Mouse (Mus musculus) kidney, embryonic 16.5 days (tissue): ENCODE measurements around the gene Surf4. TPM values are rescaled to one million over a fixed set of nuclear protein-coding genes. Genes with fewer than 3 reads are reported as not detected.
A peak's percentile ranks its signal among the peaks of the same experiment; 100 is the strongest.

ENCODE experiments used
- ATAC-seq: fragments of 200-750 bp; cut with Nextera tagmentation; 2 replicates; pipeline ENCODE4 v1.8.0; 2017; ENCODE audit warnings: moderate TSS enrichment; ENCODE audit not compliant: low FRiP score, low TSS enrichment
- H3K27ac ChIP-seq: fragments of 300-500 bp; sonication (generic); 2 replicates; pipeline ENCODE4 v1.5.1; 2014; ENCODE audit warnings: low read length
- H3K27me3 ChIP-seq: fragments of 300-500 bp; sonication (generic); 2 replicates; pipeline ENCODE4 v1.6.1; 2014; ENCODE audit warnings: low read length, control low read depth, mixed read lengths; ENCODE audit not compliant: insufficient read depth
- H3K36me3 ChIP-seq: fragments of 300-500 bp; sonication (generic); 2 replicates; pipeline ENCODE4 v1.6.1; 2014; ENCODE audit warnings: low read length, control low read depth, mixed read lengths; ENCODE audit not compliant: insufficient read depth
- H3K4me1 ChIP-seq: fragments of 300-500 bp; sonication (generic); 2 replicates; pipeline ENCODE4 v1.6.1; 2014; ENCODE audit warnings: low read length, control low read depth, mixed read lengths; ENCODE audit not compliant: insufficient read depth
- H3K4me2 ChIP-seq: fragments of 300-500 bp; sonication (generic); replicated peaks from 2 replicates; pipeline ENCODE4 v1.6.1; 2014; ENCODE audit warnings: low read depth, low read length
- H3K4me3 ChIP-seq: fragments of 300-500 bp; sonication (generic); 2 replicates; pipeline ENCODE4 v1.5.1; 2014; ENCODE audit warnings: mild to moderate bottlenecking, low read length
- H3K9ac ChIP-seq: fragments of 300-500 bp; sonication (generic); replicated peaks from 2 replicates; pipeline ENCODE4 v1.6.1; 2014; ENCODE audit warnings: low read length
- H3K9me3 ChIP-seq: fragments of 300-500 bp; sonication (generic); 2 replicates; pipeline ENCODE4 v1.6.1; 2016; ENCODE audit warnings: low read length, control low read depth
- WGBS: fragments of 180-500 bp; shearing (Covaris S2); extraction: QIAGEN DNeasy Blood & Tissue Kit; methylation state at CpG from one replicate; pipeline ENCODE4 v1.1.7; 2014; 5-methylcytosine and 5-hydroxymethylcytosine counted together
- polyA plus RNA-seq: library from polyadenylated mRNA; unstranded; fragments of >200 nt; fragmentation: Nextera tagmentation; extraction: Ambion mirVana; gene quantifications from 2 replicates; pipeline ENCODE4 v1.2.1, GENCODE M21; 2015

The Surf4 gene
- polyA plus RNA-seq, result 240 and 248 TPM in 2 replicates

DNA sequence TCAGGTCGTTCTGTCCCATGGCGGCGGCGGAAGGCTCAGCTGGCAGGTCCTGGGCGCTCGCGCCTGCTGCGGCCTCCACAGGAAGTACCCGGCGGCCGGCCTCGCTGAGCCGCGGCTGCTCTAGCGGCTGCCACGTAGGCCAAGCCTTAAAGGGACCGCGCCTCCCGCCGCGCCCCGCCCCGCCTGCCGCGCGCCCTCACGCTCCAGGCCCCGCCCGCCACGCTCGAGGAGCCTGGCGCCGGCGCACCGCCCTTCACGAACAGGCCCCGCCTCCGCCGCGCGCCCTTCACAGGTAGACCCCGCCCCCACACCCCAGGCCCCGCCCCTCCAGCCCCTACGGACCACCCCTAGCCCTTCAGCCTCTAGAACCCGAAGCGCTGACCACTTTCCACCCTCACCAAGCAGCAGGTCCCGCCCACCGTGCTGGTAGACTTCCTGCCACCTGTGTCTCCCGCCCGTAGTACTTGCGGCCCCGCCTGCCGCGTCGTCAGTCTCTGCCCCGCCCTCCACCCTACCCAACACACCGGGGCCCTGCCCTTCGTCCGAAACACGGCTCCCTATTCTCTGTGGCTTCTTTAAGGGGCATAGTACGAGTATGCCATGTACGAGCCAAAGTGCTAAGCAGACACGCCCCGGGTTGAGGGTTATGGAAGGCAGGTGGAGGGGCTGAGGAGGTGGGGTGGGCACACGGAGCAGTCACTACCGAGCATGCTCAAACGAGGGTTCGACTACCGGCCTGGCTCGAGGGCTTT lies at the start of gene Surf4, which contains the start of gene Stkld1:
Gene Surf4 (minus strand): TSS at position 625 of the 752 bp plus-strand sequence.
Gene Stkld1 (plus strand): TSS at position 744 of the 752 bp plus-strand sequence.
- Histone ChIP-seq H3K4me1 (peaks cover 20% of the 10 kb centered on the region), H3K4me3 (peak within 1 kb of the TSS; percentile 68), H3K36me3 (peaks cover 21% of the 10 kb centered on the region), H3K4me2 (peak within 1 kb of the TSS; percentile 75), H3K9me3 (no peaks in the 10 kb centered on the region), H3K27ac (peak within 1 kb of the TSS; percentile 93), H3K27me3 (no peaks in the 10 kb centered on the region), H3K9ac (peak within 1 kb of the TSS; percentile 99)
- WGBS, result under 1% methylated on average over 51 of the region's 70 CpGs
- ATAC-seq, result peak; percentile 96

DNA sequence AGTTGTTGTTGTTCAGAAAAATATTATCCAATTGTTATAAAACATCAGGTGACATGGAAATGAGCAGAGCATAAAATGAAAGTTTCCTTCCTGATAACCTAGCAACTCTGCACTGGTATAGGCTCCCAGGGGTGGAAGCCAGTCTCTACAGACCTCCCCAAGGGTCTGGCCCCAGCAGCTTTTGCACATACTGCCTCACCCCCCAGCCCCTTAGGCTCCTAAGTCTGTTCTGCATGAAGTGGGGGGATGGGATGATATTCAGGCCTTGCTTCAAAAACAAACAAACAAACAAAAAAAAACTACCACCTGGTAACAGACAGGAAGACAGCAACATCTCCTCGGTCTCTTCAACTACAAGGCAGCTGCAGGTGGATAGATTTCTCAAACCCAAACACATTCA lies 46.6 kb upstream of the Surf4 start:
- Histone ChIP-seq H3K4me2 (no peak overlapping the region), H3K27me3 (no peaks in the 10 kb centered on the region), H3K4me3 (no peak overlapping the region), H3K27ac (no peak overlapping the region), H3K9ac (no peak overlapping the region), H3K4me1 (no peaks in the 10 kb centered on the region), H3K9me3 (no peaks in the 10 kb centered on the region), H3K36me3 (no peaks in the 10 kb centered on the region)
- 75% methylated on average over 1 of the region's 1 CpGs for WGBS
- no peak for ATAC-seq

DNA sequence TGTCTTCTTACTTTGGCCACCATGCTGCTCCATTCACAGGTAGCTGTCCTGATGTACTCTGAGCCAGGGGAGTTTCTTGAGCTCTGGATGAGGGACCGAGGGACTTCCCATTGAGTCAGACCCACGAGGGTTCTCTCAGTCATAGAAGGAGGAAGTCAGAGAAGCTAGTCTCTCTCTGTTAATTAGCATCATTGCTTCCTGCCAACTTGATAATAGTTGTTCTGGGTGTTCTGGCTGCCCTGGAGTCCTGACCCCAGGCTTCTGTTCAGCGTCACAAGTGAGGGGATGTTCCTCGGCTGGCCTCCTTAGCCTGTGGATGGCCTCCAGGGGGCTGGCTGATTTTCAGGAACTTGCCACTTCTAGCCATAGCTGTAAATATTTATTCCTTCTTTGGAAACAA lies 40.2 kb upstream of the Surf4 start:
- no peaks in the 10 kb centered on the region for H3K36me3 ChIP-seq
- H3K4me1 ChIP-seq, result no peaks in the 10 kb centered on the region
- H3K9ac ChIP-seq, result no peak overlapping the region
- WGBS, result 38% methylated on average over 4 of the region's 4 CpGs
- H3K4me2 ChIP-seq, result no peak overlapping the region
- no peak for ATAC-seq
- no peak overlapping the region for H3K27ac ChIP-seq
- no peak overlapping the region for H3K4me3 ChIP-seq
- H3K27me3 ChIP-seq, result no peaks in the 10 kb centered on the region
- H3K9me3 ChIP-seq, result no peaks in the 10 kb centered on the region

DNA sequence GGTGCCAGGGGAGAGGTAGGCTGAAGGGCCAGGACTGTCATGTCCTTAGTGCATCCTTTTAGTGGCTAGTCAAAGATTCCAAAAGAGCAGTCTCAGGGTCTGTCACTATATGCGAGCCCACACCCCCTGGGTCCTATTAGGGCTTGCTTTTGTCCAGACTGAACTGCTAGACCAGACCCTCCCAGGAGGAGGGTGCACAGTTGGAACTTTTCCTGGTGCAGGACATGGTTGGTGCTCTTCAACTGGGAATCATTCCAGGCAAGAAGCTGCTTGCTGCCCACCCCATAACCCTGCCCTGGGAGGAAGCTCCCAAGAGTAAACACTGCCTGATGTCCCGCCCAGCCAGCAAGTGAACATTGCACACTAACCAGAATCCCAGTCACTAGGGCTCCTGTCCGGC lies 39.4 kb upstream of the Surf4 start, which contains the start of gene Adamts13:
Gene Adamts13 (plus strand): TSS at position 301 of the 400 bp plus-strand sequence.
- Histone ChIP-seq H3K4me3 (no peak within 1 kb of the TSS), H3K4me1 (no peaks in the 10 kb centered on the region), H3K27me3 (no peaks in the 10 kb centered on the region), H3K9me3 (no peaks in the 10 kb centered on the region), H3K27ac (no peak within 1 kb of the TSS), H3K4me2 (peak within 1 kb of the TSS; percentile 21; the same call in 1 of the 2 replicates), H3K36me3 (no peaks in the 10 kb centered on the region), H3K9ac (no peak within 1 kb of the TSS)
- no peak for ATAC-seq
- WGBS, result 77% methylated on average over 3 of the region's 3 CpGs

DNA sequence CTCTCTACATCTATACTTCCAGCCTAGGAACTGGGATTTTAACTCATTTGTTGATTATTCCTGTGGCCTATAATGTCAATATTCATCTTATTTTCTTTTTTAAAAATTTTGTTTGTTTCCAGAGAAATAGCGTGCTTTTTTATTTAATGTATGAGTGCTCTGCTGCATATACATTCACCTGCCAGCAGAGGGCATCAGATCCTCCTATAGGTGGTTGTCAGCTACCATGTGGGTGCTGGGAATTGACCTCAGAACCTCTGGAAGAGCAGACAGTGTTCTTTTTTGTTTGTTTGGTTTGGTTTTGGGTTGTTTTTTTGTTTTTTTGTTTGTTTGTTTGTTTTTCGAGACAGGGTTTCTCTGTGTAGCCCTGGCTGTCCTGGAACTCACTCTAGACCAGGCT lies 33.5 kb upstream of the Surf4 start:
- H3K9ac ChIP-seq, result no peak overlapping the region
- no peaks in the 10 kb centered on the region for H3K27me3 ChIP-seq
- H3K4me1 ChIP-seq, result peaks cover 14% of the 10 kb centered on the region
- no peak overlapping the region for H3K4me2 ChIP-seq
- WGBS, result 82% methylated on average over 2 of the region's 2 CpGs
- 0 out of 2 replicates have a peak, but pooled peaks cover 3% of the 10 kb centered on the region for H3K9me3 ChIP-seq
- H3K27ac ChIP-seq, result no peak overlapping the region
- no peak for ATAC-seq
- no peaks in the 10 kb centered on the region; the same call in 1 of the 2 replicates for H3K36me3 ChIP-seq
- no peak overlapping the region for H3K4me3 ChIP-seq

DNA sequence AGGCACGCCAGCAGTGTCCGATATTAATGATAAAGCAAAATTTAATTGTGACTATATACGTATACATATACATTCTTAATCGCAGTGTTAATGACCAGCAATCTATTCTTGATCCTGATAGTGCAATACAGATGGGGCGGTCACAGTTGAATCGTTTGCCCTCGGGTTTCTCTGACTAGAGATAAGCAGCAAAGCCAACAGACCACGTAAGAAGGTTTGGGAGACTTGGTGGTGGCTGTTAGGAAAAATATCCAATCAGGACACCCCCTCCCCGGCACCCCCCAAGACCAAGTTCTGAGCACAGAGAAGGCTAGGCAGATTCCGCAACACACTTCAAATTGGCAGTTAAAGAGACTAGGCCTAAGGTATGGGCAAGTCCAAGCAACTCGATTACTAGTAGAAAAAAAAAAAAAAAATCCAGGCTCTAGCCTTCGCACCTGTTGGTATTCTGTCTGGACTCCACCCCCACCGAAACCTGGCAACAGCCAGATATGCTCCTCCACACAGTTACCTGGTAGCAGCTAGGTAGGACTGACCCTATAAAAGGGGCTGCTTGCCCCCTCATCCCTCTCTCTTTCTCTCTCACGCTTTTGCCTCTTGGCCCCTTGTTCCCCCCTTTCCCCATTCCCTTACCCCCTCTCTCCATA lies 31.1 kb upstream of the Surf4 start:
- Histone ChIP-seq H3K27ac (peak overlapping the region; percentile 100), H3K27me3 (no peaks in the 10 kb centered on the region), H3K4me1 (peaks cover 14% of the 10 kb centered on the region), H3K9ac (peak overlapping the region; percentile 93), H3K36me3 (peaks cover 12% of the 10 kb centered on the region), H3K4me2 (peak overlapping the region; percentile 67), H3K9me3 (0 out of 2 replicates have a peak, but pooled peaks cover 3% of the 10 kb centered on the region), H3K4me3 (peak overlapping the region; percentile 77)
- ATAC-seq, result peak; percentile 25; the same call in 1 of the 2 replicates
- 16% methylated on average over 14 of the region's 14 CpGs for WGBS

DNA sequence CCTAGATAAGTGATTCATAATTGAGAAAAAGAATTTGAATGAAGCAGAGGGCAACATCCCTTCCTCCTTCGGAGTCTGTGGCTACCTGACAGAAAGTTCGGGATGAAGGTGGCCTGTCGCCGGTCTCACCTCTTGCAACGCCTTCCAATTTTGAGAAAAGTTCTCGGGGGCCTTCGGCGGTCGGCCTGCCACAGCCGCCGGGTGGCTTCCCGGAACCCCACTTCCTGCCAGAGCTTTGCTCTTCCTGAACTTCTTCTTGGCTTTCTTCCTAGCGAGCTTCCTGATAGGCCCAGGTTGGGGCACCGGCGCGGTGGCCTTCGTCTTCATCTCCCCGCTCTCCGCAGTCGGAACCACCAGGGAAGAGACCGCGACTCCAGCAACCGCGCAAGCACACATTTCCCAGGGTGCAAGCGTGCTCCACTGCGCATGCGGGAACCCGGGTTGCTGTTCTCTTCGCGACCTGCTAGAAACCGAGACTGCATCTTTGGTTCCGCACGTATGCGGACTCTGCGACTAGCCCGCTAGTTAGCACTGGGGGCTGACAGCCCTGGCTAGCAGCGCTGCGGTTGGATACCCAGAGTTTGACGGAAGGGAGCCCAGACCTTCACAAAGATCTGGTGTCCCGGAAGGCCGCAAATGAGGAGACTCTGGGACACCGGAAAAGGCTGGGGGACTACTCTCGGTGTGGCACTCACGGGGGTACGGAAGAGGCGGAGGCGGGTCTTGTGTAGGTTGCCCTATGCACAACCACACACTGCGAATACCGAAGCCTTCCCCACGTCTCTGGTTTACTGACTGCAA lies 30.4 kb upstream of the Surf4 start, which contains the start of gene Rexo4:
Gene Rexo4 (minus strand): TSS at position 464 of the 801 bp plus-strand sequence.
- Histone ChIP-seq H3K27ac (peak within 1 kb of the TSS; percentile 100), H3K4me3 (peak within 1 kb of the TSS; percentile 77), H3K27me3 (no peaks in the 10 kb centered on the region), H3K9ac (peak within 1 kb of the TSS; percentile 93), H3K9me3 (0 out of 2 replicates have a peak, but pooled peaks cover 3% of the 10 kb centered on the region), H3K36me3 (peaks cover 17% of the 10 kb centered on the region), H3K4me2 (peak within 1 kb of the TSS; percentile 67), H3K4me1 (peaks cover 14% of the 10 kb centered on the region)
- peak; percentile 94 for ATAC-seq
- WGBS, result under 1% methylated on average over 50 of the region's 50 CpGs

DNA sequence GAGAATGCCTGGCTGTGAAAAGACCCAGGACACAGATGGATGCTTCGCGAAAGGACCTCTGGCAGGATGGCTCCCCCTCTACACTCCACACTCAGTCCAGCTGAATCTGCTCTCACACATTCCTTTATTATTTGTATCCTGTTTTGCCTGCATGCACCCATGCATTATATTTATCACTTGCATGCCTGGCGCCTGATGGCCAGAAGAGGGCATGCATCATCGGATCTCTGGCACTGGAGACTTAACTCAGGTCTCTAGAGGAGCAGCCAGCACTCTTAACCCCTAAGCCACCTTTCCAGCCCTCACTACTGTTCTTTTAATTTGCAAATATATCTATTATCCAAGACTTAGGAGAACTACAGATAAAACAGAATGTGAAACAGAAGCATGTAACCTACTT lies 27.0 kb upstream of the Surf4 start:
- Histone ChIP-seq H3K36me3 (peaks cover 46% of the 10 kb centered on the region), H3K4me3 (no peak overlapping the region), H3K27ac (no peak overlapping the region), H3K9me3 (no peaks in the 10 kb centered on the region), H3K4me2 (no peak overlapping the region), H3K4me1 (peaks cover 14% of the 10 kb centered on the region), H3K9ac (no peak overlapping the region), H3K27me3 (no peaks in the 10 kb centered on the region)
- ATAC-seq, result no peak
- WGBS, result 64% methylated on average over 4 of the region's 4 CpGs

DNA sequence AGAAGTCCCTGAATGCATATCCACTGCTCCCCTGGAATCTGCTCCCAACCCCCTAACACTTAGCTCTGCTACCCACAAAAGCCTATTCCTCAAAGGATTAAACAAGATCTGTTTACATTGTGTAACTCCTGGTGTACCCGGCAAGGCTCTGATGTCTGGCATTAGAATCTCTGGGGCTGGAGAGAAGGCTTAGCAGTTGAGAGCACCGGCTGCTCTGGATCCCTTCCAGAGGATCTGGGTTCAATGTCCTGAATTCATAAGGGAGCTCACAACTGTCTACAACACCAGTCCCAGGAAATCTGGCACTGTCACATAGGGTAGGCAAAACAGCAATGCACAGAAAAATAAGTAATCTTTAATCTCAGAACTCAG lies 23.7 kb upstream of the Surf4 start:
- no peak for ATAC-seq
- WGBS, result 94% methylated on average over 2 of the region's 2 CpGs
- Histone ChIP-seq H3K4me1 (no peaks in the 10 kb centered on the region), H3K9ac (no peak overlapping the region), H3K9me3 (no peaks in the 10 kb centered on the region), H3K27ac (no peak overlapping the region), H3K4me2 (no peak overlapping the region), H3K27me3 (no peaks in the 10 kb centered on the region), H3K4me3 (no peak overlapping the region), H3K36me3 (peaks cover 73% of the 10 kb centered on the region)
